Mouse (Mus musculus): Measurements from ENCODE around the gene Cdyl. TPM values are rescaled to one million over a fixed set of nuclear protein-coding genes. Genes with fewer than 3 reads are reported as not detected.

Cdyl gene
- polyA plus RNA-seq, 1 experiment: 41.1 TPM

DNA sequence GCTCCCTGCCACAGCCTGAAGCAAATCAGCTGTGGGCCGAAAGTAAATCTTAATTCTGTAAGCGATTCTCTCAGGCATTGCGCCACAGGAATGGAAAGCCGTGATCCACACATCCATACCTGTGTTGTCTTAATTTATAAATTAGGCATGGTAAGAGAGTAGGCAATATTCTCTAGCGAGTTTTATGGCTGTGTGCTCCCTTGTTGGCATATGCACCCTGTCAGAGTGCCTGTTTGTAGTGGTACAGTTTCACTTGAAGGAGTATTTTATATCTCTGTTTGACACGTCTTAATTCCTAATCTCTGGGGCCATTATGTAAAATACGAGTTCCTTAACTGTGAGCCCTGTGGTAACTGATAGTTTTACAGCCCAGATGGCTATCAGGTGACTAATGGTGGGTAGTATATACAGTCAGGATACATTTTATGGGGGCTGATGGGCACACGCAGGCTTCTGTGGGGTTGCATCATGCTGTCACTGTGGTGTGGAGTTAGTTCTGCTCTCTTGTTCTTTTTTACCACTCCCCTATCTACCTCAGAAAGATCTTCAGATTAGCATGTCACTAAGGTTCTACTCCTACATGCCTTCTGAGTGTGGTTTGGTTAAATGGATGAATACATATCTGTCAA, 96.1 kb downstream of the Cdyl start:
- H3K9me3 ChIP-seq (replicated peaks; ENCODE audit: control insufficient read depth, insufficient read depth, low read length, poor library complexity, severe bottlenecking): no peaks in the 10 kb centered on the region
- H3K4me3 ChIP-seq (ENCODE audit: low read depth, low read length): no peak overlapping the region
- no peaks in the 10 kb centered on the region for H3K27me3 ChIP-seq (ENCODE audit: control insufficient read depth, insufficient read depth, low read length, poor library complexity, severe bottlenecking)
- TF ChIP-seq POLR2A (IDR thresholded peaks at IDR 0.05; ENCODE audit: insufficient read depth, low read length) (no peak), EP300 (IDR thresholded peaks at IDR 0.05; ENCODE audit: insufficient read depth, low read depth, low read length) (no peak), CTCF (IDR thresholded peaks at IDR 0.05; ENCODE audit: low read depth, low read length) (no peak)
- H3K36me3 ChIP-seq (ENCODE audit: control insufficient read depth, insufficient read depth, low read length, poor library complexity, severe bottlenecking): no peaks in the 10 kb centered on the region
- H3K9ac ChIP-seq (ENCODE audit: low read depth, poor library complexity, severe bottlenecking): no peak overlapping the region
- peaks cover 5% of the 10 kb centered on the region for H3K4me1 ChIP-seq (ENCODE audit: control insufficient read depth, insufficient read depth, low read length)
- H3K27ac ChIP-seq (ENCODE audit: insufficient read depth, low read length): no peak overlapping the region

GRCm38 (mm10) chr13:35756393-35757338, 97.0 kb downstream of the Cdyl start:
- H3K9me3 ChIP-seq (replicated peaks; ENCODE audit: control insufficient read depth, insufficient read depth, low read length, poor library complexity, severe bottlenecking): no peaks in the 10 kb centered on the region

DNA sequence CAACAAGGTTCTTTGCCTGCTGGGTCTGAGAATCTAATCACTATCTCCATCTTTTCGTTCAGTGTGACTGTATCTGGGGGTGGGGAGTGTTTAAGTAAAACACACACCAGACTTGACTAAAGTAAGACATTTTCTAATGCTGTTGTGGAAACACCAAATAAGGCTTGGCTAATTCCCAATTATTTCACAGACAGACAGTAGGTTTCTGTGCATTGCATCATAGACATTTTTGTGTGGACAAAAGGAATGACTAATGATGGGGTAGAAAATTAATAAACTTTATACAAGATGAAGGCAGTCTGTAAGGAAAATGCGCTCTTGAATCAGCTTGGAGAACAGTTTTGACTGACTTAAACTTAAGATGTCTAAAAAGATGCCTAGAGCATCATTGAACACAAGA, 100.7 kb downstream of the Cdyl start:
- Histone ChIP-seq H3K9ac (ENCODE audit: low read depth, poor library complexity, severe bottlenecking) (no peak overlapping the region), H3K4me3 (ENCODE audit: low read depth, low read length) (no peak overlapping the region), H3K9me3 (replicated peaks; ENCODE audit: control insufficient read depth, insufficient read depth, low read length, poor library complexity, severe bottlenecking) (no peaks in the 10 kb centered on the region), H3K27me3 (ENCODE audit: control insufficient read depth, insufficient read depth, low read length, poor library complexity, severe bottlenecking) (no peaks in the 10 kb centered on the region), H3K4me1 (ENCODE audit: control insufficient read depth, insufficient read depth, low read length) (peaks cover 8% of the 10 kb centered on the region), H3K36me3 (ENCODE audit: control insufficient read depth, insufficient read depth, low read length, poor library complexity, severe bottlenecking) (no peaks in the 10 kb centered on the region), H3K27ac (ENCODE audit: insufficient read depth, low read length) (no peak overlapping the region)
- TF ChIP-seq CTCF (IDR thresholded peaks at IDR 0.05; ENCODE audit: low read depth, low read length): no peak
- TF ChIP-seq POLR2A (IDR thresholded peaks at IDR 0.05; ENCODE audit: insufficient read depth, low read length): no peak
- no peak for TF ChIP-seq EP300 (IDR thresholded peaks at IDR 0.05; ENCODE audit: insufficient read depth, low read depth, low read length)

More at GRCm38 (mm10) chr13:35756393-35757338, 97.0 kb downstream of the Cdyl start:
- no peak overlapping the region for H3K4me3 ChIP-seq (ENCODE audit: low read depth, low read length)
- no peak for TF ChIP-seq EP300 (IDR thresholded peaks at IDR 0.05; ENCODE audit: insufficient read depth, low read depth, low read length)
- TF ChIP-seq POLR2A (IDR thresholded peaks at IDR 0.05; ENCODE audit: insufficient read depth, low read length): no peak
- no peak for TF ChIP-seq CTCF (IDR thresholded peaks at IDR 0.05; ENCODE audit: low read depth, low read length)
- H3K27ac ChIP-seq (ENCODE audit: insufficient read depth, low read length): no peak overlapping the region
- H3K4me1 ChIP-seq (ENCODE audit: control insufficient read depth, insufficient read depth, low read length): peaks cover 7% of the 10 kb centered on the region
- no peaks in the 10 kb centered on the region for H3K27me3 ChIP-seq (ENCODE audit: control insufficient read depth, insufficient read depth, low read length, poor library complexity, severe bottlenecking)
- no peak overlapping the region for H3K9ac ChIP-seq (ENCODE audit: low read depth, poor library complexity, severe bottlenecking)
- H3K36me3 ChIP-seq (ENCODE audit: control insufficient read depth, insufficient read depth, low read length, poor library complexity, severe bottlenecking): no peaks in the 10 kb centered on the region

DNA sequence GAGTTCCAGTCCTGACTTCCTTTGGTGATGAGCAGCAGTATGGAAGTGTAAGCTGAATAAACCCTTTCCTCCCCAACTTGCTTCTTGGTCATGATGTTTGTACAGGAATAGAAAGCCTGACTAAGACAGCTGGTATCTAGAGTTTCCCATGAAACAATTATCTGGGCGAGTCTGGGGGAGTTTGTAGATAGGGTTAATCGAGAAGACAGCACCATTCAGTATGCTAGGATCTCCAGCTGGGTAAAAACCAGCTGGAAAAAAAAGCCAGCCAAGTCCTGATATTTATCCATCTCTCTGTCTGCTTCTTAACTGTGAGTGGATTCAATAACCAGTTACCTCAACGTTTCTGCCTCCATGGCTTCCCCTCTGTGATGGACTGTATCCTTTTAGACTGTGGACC, 104.9 kb downstream of the Cdyl start:
- H3K9me3 ChIP-seq (replicated peaks; ENCODE audit: control insufficient read depth, insufficient read depth, low read length, poor library complexity, severe bottlenecking): no peaks in the 10 kb centered on the region
- no peak for TF ChIP-seq CTCF (IDR thresholded peaks at IDR 0.05; ENCODE audit: low read depth, low read length)
- no peak for TF ChIP-seq POLR2A (IDR thresholded peaks at IDR 0.05; ENCODE audit: insufficient read depth, low read length)
- no peak for TF ChIP-seq EP300 (IDR thresholded peaks at IDR 0.05; ENCODE audit: insufficient read depth, low read depth, low read length)
- H3K4me1 ChIP-seq (ENCODE audit: control insufficient read depth, insufficient read depth, low read length): peaks cover 7% of the 10 kb centered on the region
- H3K27ac ChIP-seq (ENCODE audit: insufficient read depth, low read length): no peak overlapping the region
- H3K4me3 ChIP-seq (ENCODE audit: low read depth, low read length): no peak overlapping the region
- no peak overlapping the region for H3K9ac ChIP-seq (ENCODE audit: low read depth, poor library complexity, severe bottlenecking)
- H3K27me3 ChIP-seq (ENCODE audit: control insufficient read depth, insufficient read depth, low read length, poor library complexity, severe bottlenecking): no peaks in the 10 kb centered on the region
- no peaks in the 10 kb centered on the region for H3K36me3 ChIP-seq (ENCODE audit: control insufficient read depth, insufficient read depth, low read length, poor library complexity, severe bottlenecking)

GRCm38 (mm10) chr13:35765817-35766216, 106.2 kb downstream of the Cdyl start:
- H3K27me3 ChIP-seq (ENCODE audit: control insufficient read depth, insufficient read depth, low read length, poor library complexity, severe bottlenecking): no peaks in the 10 kb centered on the region
- H3K9me3 ChIP-seq (replicated peaks; ENCODE audit: control insufficient read depth, insufficient read depth, low read length, poor library complexity, severe bottlenecking): no peaks in the 10 kb centered on the region
- H3K9ac ChIP-seq (ENCODE audit: low read depth, poor library complexity, severe bottlenecking): no peak overlapping the region
- no peak for TF ChIP-seq EP300 (IDR thresholded peaks at IDR 0.05; ENCODE audit: insufficient read depth, low read depth, low read length)
- no peak for TF ChIP-seq CTCF (IDR thresholded peaks at IDR 0.05; ENCODE audit: low read depth, low read length)
- no peak for TF ChIP-seq POLR2A (IDR thresholded peaks at IDR 0.05; ENCODE audit: insufficient read depth, low read length)
- peaks cover 7% of the 10 kb centered on the region for H3K4me1 ChIP-seq (ENCODE audit: control insufficient read depth, insufficient read depth, low read length)
- no peaks in the 10 kb centered on the region for H3K36me3 ChIP-seq (ENCODE audit: control insufficient read depth, insufficient read depth, low read length, poor library complexity, severe bottlenecking)
- no peak overlapping the region for H3K4me3 ChIP-seq (ENCODE audit: low read depth, low read length)
- no peak overlapping the region for H3K27ac ChIP-seq (ENCODE audit: insufficient read depth, low read length)

GRCm38 (mm10) chr13:35769673-35770072, 110.0 kb downstream of the Cdyl start:
- no peak overlapping the region for H3K9ac ChIP-seq (ENCODE audit: low read depth, poor library complexity, severe bottlenecking)
- no peak overlapping the region for H3K27ac ChIP-seq (ENCODE audit: insufficient read depth, low read length)
- H3K36me3 ChIP-seq (ENCODE audit: control insufficient read depth, insufficient read depth, low read length, poor library complexity, severe bottlenecking): no peaks in the 10 kb centered on the region
- H3K27me3 ChIP-seq (ENCODE audit: control insufficient read depth, insufficient read depth, low read length, poor library complexity, severe bottlenecking): no peaks in the 10 kb centered on the region
- no peak for TF ChIP-seq CTCF (IDR thresholded peaks at IDR 0.05; ENCODE audit: low read depth, low read length)
- no peak for TF ChIP-seq EP300 (IDR thresholded peaks at IDR 0.05; ENCODE audit: insufficient read depth, low read depth, low read length)
- no peak for TF ChIP-seq POLR2A (IDR thresholded peaks at IDR 0.05; ENCODE audit: insufficient read depth, low read length)
- peaks cover 4% of the 10 kb centered on the region for H3K4me1 ChIP-seq (ENCODE audit: control insufficient read depth, insufficient read depth, low read length)
- no peaks in the 10 kb centered on the region for H3K9me3 ChIP-seq (replicated peaks; ENCODE audit: control insufficient read depth, insufficient read depth, low read length, poor library complexity, severe bottlenecking)
- H3K4me3 ChIP-seq (ENCODE audit: low read depth, low read length): no peak overlapping the region

All from ES-Bruce4 (cell line).